Mouse (Mus musculus) cerebellum, adult 9-10 months (tissue): ENCODE results near the gene Lman2l.

Source experiments
- DNase-seq: peaks from one replicate; pipeline ENCODE4 v3.0.0; 2022

The Lman2l gene

DNA sequence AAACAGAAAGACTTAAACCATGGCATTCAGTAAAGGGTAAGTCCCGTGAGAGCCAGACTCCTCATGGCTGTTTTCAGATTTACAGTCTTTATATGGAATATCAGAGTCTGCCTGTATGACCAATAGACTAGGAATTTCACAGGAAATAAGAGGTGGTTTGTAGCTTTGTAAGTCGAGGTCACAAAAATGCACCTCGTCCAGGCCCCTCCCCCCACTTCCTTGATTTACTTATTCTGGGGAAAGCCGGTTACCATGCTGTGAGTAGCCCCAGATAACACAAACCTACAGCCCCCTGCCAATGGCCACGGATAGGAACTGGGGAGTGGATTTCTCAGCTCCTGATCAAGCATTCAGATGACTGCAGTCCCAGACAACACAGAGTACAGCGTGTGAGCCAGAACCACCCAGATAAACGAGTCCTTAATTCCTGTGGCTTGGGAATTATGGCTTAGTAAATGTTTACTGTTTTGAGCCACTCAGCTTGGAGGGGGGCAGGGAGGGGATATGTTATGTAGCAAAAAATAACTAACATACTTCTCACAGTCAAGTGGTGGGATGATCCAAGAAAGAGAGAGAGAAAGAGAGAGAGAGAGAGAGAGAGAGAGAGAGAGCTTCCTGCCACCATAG lies 12.4 kb upstream of the Lman2l start:
- DNase-seq = no peak

DNA sequence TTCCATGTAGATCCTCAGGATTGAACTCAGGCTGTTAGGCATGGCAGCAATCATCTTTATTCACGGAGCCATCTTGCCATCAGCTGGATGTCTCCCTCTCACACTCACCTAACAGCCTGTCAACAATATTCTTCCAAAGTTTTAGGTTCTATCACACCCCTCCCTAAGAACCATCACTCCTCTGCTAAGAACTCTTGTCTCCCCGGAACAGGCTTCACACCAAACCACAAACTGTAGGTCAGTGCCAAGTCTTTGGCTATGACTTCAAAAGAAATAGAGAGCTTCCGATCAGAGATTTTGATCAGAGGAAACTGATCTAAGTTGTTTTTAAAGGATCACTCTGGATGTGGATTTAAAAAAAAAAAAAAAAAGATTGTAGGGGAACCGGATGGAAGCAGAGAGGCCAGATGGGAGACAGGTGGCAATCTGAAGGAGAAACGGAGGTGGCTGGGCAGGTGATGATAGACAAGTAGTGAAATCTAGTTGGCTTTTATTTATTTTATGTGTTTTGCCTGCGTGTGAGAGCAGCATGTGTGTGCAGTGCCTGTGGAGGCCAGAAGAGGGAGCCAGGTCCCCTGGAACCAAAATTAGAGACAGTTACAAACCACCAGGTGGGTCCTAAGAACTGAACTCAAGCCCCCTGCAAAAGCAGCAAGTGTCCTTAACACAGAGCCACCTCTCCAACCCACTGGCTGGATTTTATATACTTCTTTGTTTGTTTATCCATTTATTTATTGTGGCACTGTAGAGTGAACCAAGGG lies 9.2 kb upstream of the Lman2l start:
- DNase-seq = no peak

DNA sequence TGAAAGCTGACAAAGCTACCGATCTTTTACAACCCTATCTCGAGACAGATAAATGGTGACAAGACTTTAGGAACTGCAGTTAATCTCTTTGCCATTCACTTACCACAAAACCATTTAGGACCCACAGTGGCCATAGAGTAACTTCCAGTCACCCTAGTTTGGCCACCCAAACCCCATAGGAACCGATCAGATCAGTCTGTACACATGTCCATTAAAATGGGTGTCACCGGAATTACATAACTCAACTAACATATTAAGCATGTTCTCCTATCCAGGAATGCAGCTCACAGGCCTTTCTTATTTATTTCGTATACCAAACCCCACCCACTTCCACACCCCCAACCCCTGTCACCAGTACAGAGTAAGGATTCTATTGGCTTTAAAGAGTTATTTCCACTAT lies 1.8 kb upstream of the Lman2l start:
- no peak for DNase-seq

DNA sequence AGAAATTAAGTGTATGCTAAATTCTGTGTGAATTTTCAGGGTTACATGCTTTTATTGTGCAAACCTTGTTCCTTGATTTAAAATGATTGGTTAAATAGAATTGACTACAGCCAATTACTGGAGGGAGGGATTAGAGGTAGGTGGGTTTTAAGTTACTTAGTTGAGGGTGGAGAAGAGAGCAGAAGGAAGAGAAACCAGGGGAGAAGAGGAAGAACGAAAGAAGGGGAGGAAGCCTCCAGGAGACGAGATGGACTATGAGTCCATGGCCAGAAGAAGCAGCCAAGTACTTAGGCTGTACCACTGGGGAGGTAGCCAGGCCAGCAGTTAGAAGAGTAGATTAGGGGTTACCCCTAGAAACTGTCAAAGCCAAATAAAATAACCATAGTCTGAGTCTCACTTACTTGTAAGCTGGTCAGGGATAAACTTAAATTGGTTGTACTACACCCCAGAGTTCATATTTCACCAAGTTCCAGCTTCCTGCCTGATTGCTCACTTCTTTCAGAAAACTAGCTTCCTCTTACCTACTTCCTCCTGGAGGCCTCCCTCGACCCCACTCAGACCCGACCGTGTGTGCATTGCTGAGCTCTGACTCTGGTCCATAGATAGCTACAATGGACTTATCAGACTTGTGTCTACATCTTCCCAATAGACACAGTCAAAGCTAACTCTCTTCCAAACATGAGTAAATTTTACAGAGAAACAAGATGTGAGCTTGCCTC lies 1.2 kb upstream of the Lman2l start:
- DNase-seq = peak; percentile 19

DNA sequence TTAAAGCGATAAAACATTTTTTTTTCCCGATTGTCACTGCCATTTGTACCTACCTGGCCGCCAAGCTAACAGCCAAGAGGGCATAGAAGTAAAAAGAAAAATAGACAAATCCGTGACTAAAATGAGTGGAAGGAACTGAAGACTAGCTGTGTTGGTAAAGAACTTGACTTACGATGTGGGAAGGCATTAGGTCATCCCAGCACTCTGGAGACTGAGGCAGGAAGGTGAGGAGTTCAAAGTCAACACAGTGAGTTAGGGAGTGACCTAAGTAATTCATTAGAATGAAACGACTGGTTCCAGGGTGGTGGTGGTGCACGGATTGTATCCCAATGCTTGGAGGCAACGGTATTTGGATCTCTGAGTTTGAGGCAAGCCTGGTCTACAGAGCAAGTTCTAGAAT lies 437 bp upstream of the Lman2l start:
- no peak for DNase-seq

DNA sequence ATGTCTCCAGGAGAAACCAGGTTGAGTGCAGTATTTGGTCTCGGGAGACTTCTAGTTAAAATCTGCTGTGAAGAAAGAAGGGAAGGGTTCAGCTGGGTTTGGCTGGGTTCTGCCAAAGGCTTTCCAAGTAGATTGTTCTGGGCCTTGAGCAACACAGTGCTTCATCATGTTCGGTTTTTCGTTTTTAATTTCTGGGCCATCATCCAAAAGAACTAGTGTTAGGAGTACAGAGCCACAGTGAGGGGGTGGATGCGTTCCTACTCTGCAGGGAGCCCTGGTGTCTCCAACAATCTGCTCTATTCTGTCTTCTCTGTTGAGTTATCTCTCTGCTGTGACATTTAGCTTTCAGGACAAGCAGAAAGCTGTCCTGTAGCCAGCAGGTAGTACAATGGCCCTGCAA lies 4.0 kb downstream of the Lman2l start:
- DNase-seq = peak; percentile 84

DNA sequence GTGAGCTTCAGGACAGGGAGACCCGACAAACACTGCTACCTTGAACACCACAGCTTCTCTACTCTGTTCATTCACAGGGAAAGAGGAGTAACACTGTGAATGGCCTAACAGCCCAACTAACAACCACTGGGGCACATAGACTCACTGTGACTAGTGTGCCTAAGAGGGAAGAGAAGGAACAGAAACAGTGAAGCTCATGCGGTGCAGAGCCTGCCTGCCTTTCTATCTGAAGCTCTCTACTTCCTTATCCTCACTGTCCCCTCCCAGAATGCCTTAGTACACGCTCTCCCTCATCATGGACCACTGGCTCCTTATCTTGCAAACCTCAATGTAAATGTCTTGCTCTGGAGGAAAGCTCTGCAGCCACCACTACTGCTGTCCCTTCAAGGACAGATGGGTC lies 7.8 kb downstream of the Lman2l start:
- no peak for DNase-seq

DNA sequence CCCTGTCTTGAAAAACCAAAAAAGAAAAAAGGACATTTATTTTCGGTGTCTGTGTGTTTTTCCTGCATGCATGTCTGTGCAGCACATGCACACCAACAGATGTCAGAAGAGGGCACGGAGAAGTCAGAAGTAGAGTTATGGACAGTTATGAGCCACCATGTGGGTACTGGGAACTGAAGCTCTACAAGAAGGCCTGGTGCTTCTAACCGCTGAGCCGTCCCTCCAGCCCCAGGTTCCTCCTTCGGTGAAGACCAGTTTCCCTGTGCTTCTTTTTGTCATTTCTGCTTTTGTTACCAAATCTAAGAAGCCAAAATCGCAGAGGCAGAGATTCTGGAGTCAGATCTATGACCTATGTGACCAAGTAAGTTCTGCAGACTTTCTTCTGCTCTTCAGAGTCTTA lies 8.6 kb downstream of the Lman2l start:
- no peak for DNase-seq

DNA sequence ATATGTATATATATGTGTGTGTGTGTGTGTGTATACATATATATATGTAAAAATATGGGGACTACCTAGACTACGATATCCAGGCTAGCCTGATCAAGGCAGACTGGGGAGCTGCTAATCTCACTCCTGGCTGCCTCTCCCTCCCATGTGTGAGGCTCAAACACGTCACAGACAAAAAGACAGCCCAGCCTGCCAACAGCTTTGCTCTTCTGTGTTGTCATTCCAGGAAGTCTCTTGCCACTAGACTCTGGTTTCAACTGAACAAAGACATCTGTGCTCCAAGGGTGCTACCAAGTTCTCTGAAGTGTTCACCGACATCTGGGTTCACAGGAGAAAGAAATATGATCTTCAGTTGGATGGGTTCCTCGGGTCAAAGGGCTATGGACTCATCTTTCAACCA lies 10.0 kb downstream of the Lman2l start:
- DNase-seq = no peak

DNA sequence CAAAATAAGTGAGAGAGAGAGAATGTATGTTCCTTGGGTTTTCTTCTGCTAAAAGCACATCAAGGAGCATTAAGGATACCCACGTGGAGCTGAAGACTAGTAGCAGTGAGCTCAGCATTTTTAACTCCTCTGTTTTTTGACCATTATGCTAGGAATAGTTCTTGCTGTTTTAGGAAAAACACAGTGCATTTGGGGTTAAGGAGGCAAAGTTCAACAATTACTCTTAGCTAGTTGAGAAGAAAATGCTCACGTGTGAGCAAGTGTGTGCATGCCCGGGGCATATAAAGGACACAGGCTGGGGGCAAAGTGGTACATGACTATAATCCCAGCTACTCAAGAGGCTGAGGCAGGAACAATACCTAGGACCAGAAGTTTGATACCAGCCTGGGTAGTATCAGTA lies 11.5 kb downstream of the Lman2l start:
- no peak for DNase-seq

DNA sequence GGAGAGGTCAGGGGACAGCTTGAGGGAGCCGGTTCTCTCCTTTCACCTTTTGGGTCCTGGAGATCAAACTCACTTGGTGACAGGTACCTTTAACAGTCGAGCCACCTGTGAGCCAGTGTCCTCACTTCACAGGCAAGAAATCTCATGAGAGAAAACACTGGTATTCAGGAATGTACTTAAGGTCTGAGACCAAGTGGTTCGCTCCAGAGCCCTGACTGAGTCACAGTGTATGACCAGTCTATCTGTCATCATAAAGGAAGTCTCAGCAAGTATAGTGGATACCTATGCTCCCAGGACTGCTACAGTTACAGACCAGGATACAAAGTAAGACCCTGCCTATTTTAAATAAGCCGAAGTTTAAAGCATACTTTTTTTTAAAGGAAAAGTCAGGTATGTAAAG lies 12.1 kb downstream of the Lman2l start:
- DNase-seq = no peak

DNA sequence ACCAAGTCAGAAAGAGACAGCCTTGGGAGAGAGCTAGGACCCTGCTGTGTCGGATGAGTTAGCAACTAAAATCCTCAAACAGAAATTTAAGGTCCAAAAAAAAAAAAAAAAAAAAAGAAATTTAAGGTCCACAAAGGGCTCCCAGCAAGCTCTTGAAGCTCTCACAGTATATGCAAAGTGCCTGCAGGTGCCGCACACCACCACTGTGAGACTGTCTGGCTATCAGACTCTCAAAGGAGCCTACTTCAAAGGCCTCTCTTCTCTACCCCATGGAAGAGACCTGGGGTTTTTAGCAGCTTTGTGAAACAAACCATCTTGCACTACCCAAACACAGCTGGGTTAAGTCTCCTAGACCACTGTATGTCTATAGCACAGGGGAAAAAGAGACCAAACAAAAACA lies 15.6 kb downstream of the Lman2l start:
- DNase-seq = no peak

DNA sequence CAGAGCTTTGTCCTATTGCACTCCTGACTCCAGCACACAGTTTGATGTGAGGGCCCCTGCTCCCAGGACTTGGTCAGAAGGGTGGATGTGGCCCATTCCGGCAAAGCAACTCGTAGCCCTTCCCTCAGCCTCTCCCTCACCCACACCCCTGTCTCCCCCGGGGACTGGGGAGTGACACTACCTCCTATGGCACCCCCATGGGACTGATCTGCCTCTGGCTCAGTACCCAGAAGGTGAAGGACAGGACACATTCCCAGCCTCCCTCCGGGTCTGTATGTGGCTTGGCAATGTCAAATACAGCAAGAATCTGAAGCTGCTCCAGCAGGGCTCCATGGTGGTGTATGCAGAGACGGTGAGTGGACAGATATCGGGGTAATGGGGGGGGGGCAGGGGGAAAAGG lies 40.5 kb downstream of the Lman2l start:
- no peak for DNase-seq

DNA sequence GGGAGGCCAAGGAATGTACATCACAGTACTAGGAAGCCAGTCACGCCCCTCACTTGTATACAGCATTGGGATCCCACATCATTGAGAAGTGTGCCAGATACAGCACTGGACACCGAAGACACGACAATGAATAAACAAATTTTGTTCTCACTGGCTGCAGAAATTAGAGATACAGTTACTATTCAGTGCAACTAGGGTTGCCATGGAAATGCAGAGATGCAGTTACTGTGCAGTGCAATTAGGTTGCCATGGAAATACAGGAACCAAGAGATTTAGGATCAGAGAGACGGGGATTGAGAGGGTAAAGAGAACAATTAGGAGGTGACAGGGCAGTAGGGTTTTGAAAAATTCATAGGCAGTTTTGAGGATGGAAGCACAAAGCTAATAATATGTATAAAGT lies 43.6 kb downstream of the Lman2l start:
- no peak for DNase-seq

DNA sequence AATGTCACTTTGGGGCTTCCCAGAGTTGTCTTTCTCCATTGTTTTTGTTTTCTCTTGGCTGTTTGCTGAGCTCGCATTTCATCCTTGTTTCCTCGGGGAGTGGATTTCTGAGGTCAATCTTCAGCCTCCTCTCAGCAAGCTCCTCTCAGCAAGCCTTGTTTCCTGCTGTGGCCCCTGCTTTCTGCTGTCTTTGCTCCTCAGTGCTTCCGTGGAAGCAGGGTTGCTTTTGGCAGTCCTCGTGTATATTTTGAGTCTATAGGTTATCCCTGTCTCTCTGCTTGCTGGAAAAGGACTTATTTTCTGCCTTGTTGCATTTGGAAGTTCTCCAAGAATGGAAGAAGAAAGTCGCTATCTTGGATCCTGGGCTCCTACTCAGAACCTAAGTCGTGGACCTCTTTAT lies 48.0 kb downstream of the Lman2l start:
- DNase-seq = no peak

DNA sequence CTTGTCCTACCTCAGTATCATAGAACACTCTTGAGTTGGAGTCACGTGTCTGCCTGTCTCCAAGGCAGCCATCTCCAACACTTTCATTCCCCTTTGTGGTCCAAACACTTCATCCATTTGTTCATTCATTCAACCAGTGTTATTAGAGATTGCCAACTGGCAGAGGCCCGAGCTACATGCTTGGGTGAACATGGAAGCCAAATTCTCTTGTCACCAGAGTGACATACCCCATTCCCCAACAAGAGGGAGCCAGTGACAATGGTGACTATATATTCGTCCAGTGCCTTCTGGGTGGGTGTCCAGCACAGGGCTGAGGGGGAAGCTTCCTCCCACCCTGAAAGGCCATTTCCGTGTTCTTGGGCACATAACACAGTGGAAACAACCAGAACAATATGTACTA lies 65.5 kb downstream of the Lman2l start:
- no peak for DNase-seq

DNA sequence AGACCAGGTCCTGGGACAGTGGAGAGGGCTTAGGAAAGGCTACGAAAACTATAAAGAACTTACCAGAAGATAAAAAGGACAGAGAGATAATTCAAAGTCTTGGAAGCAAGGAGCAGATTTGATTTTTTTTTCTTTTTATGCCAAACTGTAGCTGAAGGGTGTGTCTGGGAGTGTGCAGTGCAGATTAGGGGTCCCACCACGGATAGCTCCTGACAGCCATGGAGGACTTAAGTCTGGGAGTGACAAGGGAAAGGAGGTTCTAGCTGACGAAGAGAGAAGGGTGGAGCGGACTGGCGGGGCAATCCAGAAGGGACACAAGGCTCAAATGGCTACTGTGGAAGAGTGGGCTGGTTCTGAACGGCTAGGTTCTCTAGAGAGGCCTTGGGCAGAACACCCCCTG lies 66.2 kb downstream of the Lman2l start:
- DNase-seq = no peak

DNA sequence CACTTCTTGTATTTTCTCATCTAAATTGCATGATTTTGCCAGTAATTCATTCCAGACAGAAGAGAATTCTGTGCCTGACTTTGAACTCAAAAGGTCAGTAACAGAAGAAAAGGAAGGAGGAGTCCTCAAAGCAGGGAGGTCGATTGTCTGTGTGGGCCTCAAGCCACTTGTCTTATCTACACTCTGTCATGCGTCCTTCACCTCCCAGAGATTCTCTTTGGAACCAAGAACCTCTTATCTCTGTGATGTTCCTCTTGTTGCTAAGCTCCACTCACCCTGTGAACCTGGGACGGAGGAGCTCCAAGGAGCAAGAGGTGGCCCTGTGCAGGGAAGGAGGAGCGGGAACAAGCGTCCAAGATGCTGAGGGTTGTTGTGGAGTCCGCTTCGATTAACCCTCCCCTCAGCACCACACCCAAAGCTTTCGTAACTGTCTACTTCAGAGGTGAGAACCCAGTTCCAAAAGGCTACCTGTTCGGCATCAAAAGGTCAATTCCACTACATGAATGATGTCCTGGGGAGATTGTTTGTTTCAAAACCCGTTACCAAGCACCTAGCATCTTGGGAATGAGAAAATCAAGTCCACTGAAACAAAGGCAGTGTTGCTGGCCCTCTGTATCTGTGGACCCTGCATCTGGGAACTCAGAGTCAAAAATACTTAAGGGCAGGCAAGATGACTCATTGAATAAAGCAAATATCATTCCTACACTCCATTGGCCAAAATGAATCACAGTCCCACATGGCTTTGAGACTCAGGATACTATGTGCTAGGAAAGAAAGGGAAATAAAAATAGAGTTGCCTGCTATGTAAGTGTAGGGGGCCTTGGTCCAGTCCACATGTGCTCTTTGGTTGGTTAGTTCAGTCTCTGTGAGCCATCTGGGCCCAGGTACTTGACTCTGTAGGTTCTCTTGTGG lies 72.9 kb downstream of the Lman2l start, which contains the start of gene Fer1l5:
Fer1l5 (plus strand) TSS at position 358 of the 912 bp plus-strand sequence.
- DNase-seq = no peak

DNA sequence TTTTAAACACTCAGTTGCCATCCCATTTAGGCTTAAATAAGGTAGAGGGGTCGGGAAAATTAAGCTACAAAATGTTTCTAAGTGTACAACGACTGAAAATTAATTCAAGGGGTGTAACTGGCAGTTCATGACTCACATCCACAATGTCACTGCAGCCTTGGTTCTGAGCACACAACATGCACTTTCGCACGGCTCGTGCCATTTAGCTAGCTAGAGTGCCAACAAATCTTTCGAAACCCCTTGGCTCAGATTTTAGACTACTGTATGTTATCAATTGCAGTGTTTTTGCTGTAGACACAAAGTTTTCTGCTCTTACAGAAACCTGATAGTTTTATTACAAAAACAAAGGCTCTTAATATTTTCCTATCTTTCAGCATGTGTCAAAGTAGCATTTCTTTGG lies 74.2 kb downstream of the Lman2l start:
- DNase-seq = no peak
